ENCODE assay signal across 8 mouse cellular contexts in the genomic region with DNA sequence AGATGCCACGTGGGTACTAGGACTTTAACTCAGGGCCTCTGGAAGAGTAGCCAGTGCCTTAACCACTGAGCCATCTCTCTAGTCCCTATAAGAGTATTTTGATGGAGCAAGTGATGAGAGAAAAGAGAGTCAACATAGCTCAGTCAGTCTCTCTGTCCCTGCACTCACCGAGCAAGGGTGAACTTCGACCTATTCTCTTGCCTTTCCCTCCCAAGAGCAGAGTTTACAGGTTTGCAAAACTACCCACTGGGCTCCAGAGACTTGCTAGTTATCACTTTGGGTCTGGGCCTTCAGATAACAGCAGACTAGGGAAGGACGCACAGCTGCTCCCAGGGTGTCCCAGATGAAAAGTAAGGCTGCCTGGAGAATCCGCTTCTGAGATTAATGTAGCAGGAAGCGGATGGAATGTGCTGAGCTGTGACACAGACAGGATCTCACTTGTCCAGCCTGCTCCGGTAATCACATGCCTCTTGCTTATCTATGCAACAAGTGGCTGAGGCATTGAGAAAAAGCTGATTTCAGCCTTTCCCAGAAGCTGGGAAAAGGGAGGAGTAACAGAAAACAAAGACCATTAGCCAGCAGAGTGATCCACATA. TPM values are rescaled to one million over a fixed set of nuclear protein-coding genes. Genes with fewer than 3 reads are reported as not detected.
DNase-seq lines count a peak whose midpoint lies in the region; ATAC-seq and TF ChIP-seq lines count a peak whose summit lies in the region.

No protein-coding gene starts in this region.

- H3K4me2 ChIP-seq in heart, embryonic 13.5 days = peak overlapping the region; percentile 52

- H3K36me3 ChIP-seq in heart, embryonic 13.5 days = no peaks in the 10 kb centered on the region
- H3K36me3 ChIP-seq in small intestine, adult 2 months (ENCODE audit: control insufficient read depth, insufficient read depth, low read length) = no peaks in the 10 kb centered on the region

- ATAC-seq in heart, embryonic 13.5 days (ENCODE audit: extremely low read depth, insufficient number of reproducible peaks, low FRiP score, low TSS enrichment) = peak; percentile 58; the same call in 1 of the 2 replicates
- ATAC-seq in erythroblast, adult 5-6 weeks (replicated peaks; ENCODE audit: low FRiP score, poor library complexity, severe bottlenecking) = no peak

- H3K4me3 ChIP-seq in heart, embryonic 13.5 days = no peak overlapping the region
- H3K4me3 ChIP-seq in small intestine, adult 2 months (ENCODE audit: low read depth, low read length) = no peak overlapping the region

- 4% methylated on average over 7 of the region's 7 CpGs for WGBS in heart, embryonic 13.5 days
- WGBS in small intestine, adult 2 months = 22% methylated on average over 7 of the region's 7 CpGs

- H3K27ac ChIP-seq in heart, embryonic 13.5 days (replicated peaks) = peak overlapping the region; percentile 83
- peak overlapping the region; percentile 17; the same call in 1 of the 2 replicates for H3K27ac ChIP-seq in small intestine, adult 2 months (ENCODE audit: insufficient read depth, low read depth, low read length)

- DNase-seq in embryo, embryonic 10.5 days (ENCODE audit: low spot score) = peak; percentile 36
- no peak for DNase-seq in embryo, embryonic 9.5 days (ENCODE audit: extremely low spot score)
- peak; percentile 69 to 87 for DNase-seq in kidney, postnatal 25 days
- DNase-seq in cerebellum, adult 11-12 months = no peak
- DNase-seq in left cerebral cortex, postnatal 4 days = no peak

- peaks cover 8% of the 10 kb centered on the region; the same call in 1 of the 2 replicates for H3K27me3 ChIP-seq in heart, embryonic 13.5 days (replicated peaks)
- no peaks in the 10 kb centered on the region for H3K27me3 ChIP-seq in small intestine, adult 2 months (ENCODE audit: control insufficient read depth, insufficient read depth, low read length)

- H3K9ac ChIP-seq in heart, embryonic 13.5 days = peak overlapping the region; percentile 56

- H3K4me1 ChIP-seq in heart, embryonic 13.5 days = peaks cover 25% of the 10 kb centered on the region
- H3K4me1 ChIP-seq in small intestine, adult 2 months (ENCODE audit: control insufficient read depth, insufficient read depth, insufficient read length, low read length) = peaks cover 9% of the 10 kb centered on the region; the same call in 1 of the 2 replicates

- H3K9me3 ChIP-seq in heart, embryonic 13.5 days = no peaks in the 10 kb centered on the region

- no peak for TF ChIP-seq CTCF in small intestine, adult 2 months (IDR thresholded peaks at IDR 0.05; ENCODE audit: extremely low read depth, insufficient read length, insufficient replicate concordance, low read depth, low read length)

- intact Hi-C loops in left cerebral cortex, postnatal 4 days (cut with DNase I) = no loop called here

- TF ChIP-seq POLR2A in small intestine, adult 2 months (IDR thresholded peaks at IDR 0.05; ENCODE audit: low read depth, low read length) = no peak

RNA-seq across cellular contexts. Expression of gene Npl, which starts 7.0 kb away (rescaled TPM):
- 5.9 and 6.8 TPM in 2 replicates for polyA plus RNA-seq in heart, embryonic 13.5 days (2015; fragmentation: Nextera tagmentation; extraction: Ambion mirVana)
- 0.39 and 6.3 TPM in 2 replicates for polyA plus RNA-seq in small intestine, adult 2 months (2012; rRNA removed)
- 1 to 10 TPM; 5.4 to 6.8 TPM for total RNA-seq in left cerebral cortex, postnatal 4 days (2021)
- total RNA-seq in erythroblast, adult 5-6 weeks (2015; ENCODE audit: low replicate concordance) = 4.8 and 6.1 TPM in 2 replicates
- 1.2 and 1.8 TPM in 2 replicates for total RNA-seq in erythroblast, adult 5-6 weeks (2017; ENCODE audit: low replicate concordance)

RNA-seq across cellular contexts. Expression of gene Dhx9, which starts 55.4 kb away (rescaled TPM):
- 21.5 and 22.0 TPM in 2 replicates for polyA plus RNA-seq in heart, embryonic 13.5 days (2015; fragmentation: Nextera tagmentation; extraction: Ambion mirVana)
- polyA plus RNA-seq in small intestine, adult 2 months (2012; rRNA removed) = 1.5 and 3.3 TPM in 2 replicates
- 100 to 1,000 TPM; 188 to 192 TPM for total RNA-seq in left cerebral cortex, postnatal 4 days (2021)
- 64.4 and 92.8 TPM in 2 replicates for total RNA-seq in erythroblast, adult 5-6 weeks (2015; ENCODE audit: low replicate concordance)
- total RNA-seq in erythroblast, adult 5-6 weeks (2017; ENCODE audit: low replicate concordance) = 73.6 and 93.5 TPM in 2 replicates

Comparison
In these comparisons a context has a peak if more than half of its experiments do, and no peak if none do; other contexts are left out.
1. DNase-seq: peak in embryo, embryonic 10.5 days (single experiment) and kidney, postnatal 25 days (2 of 2); none in embryo, embryonic 9.5 days (single experiment), cerebellum, adult 11-12 months (single experiment) and left cerebral cortex, postnatal 4 days (single experiment).